Mouse (Mus musculus) ES-Bruce4 (cell line): ENCODE data around the gene Depdc1b. TPM values are rescaled to one million over a fixed set of nuclear protein-coding genes. Genes with fewer than 3 reads are reported as not detected.

Experiments
- H3K27ac ChIP-seq: 2 replicates; pipeline ENCODE4 v1.5.1; 2012; ENCODE audit warnings: low read length, inconsistent platforms; ENCODE audit not compliant: insufficient read depth
- H3K27me3 ChIP-seq: 2 replicates; pipeline ENCODE4 v1.6.1; 2012; ENCODE audit warnings: mild to moderate bottlenecking, low read length, inconsistent platforms; ENCODE audit not compliant: control insufficient read depth, poor library complexity, insufficient read depth, severe bottlenecking
- H3K36me3 ChIP-seq: 2 replicates; pipeline ENCODE4 v1.6.1; 2012; ENCODE audit warnings: inconsistent platforms, mild to moderate bottlenecking, low read length, moderate library complexity; ENCODE audit not compliant: control insufficient read depth, poor library complexity, insufficient read depth, severe bottlenecking
- H3K4me1 ChIP-seq: one replicate; pipeline ENCODE4 v1.8.1; 2011; ENCODE audit warnings: low read length; ENCODE audit not compliant: control insufficient read depth, insufficient read depth
- H3K4me3 ChIP-seq: 2 replicates; pipeline ENCODE4 v1.5.1; 2011; ENCODE audit warnings: low read depth, mild to moderate bottlenecking, low read length
- H3K9ac ChIP-seq: 2 replicates; pipeline ENCODE4 v1.6.1; 2012; ENCODE audit warnings: low read depth, mild to moderate bottlenecking, inconsistent platforms; ENCODE audit not compliant: poor library complexity, severe bottlenecking
- H3K9me3 ChIP-seq: replicated peaks from 2 replicates; pipeline ENCODE4 v1.6.1; 2012; ENCODE audit warnings: mild to moderate bottlenecking, low read length, inconsistent platforms; ENCODE audit not compliant: control insufficient read depth, poor library complexity, insufficient read depth, severe bottlenecking
- CTCF ChIP-seq: IDR thresholded peaks from one replicate; pipeline ENCODE4 v1.8.1; 2011; ENCODE audit warnings: low read depth, low read length
- EP300 ChIP-seq: IDR thresholded peaks from 2 replicates; pipeline ENCODE4 v1.6.1; 2011; ENCODE audit warnings: low read depth, low read length; ENCODE audit not compliant: insufficient read depth
- POLR2A ChIP-seq: IDR thresholded peaks from one replicate; pipeline ENCODE4 v1.8.1; 2011; ENCODE audit warnings: low read length; ENCODE audit not compliant: insufficient read depth
- polyA plus RNA-seq: library from polyadenylated mRNA; stranded (reverse); fragments of >200 nt; gene quantifications from 2 replicates; pipeline ENCODE4 v1.2.4, GENCODE M21; 2011; ENCODE audit warnings: low read depth; ENCODE audit not compliant: missing spikeins, insufficient read depth, insufficient read length

Depdc1b gene
- polyA plus RNA-seq, 1 experiment: 15.2 TPM

- no peak overlapping the region for H3K27ac ChIP-seq
- H3K4me3 ChIP-seq: no peak overlapping the region
- TF ChIP-seq EP300 (no peak), CTCF (no peak), POLR2A (no peak)
- no peaks in the 10 kb centered on the region for H3K4me1 ChIP-seq
- H3K27me3 ChIP-seq: no peaks in the 10 kb centered on the region
- H3K9ac ChIP-seq: no peak overlapping the region
- H3K9me3 ChIP-seq: no peaks in the 10 kb centered on the region
- H3K36me3 ChIP-seq: no peaks in the 10 kb centered on the region
Observed at GRCm38 (mm10) chr13:108353781-108354180, 37.6 kb downstream of the Depdc1b start.

GRCm38 (mm10) chr13:108354804-108355552 is 38.8 kb downstream of the Depdc1b start:
- Histone ChIP-seq H3K9me3 (no peaks in the 10 kb centered on the region), H3K27ac (no peak overlapping the region), H3K4me1 (no peaks in the 10 kb centered on the region), H3K9ac (no peak overlapping the region), H3K36me3 (no peaks in the 10 kb centered on the region), H3K27me3 (no peaks in the 10 kb centered on the region), H3K4me3 (no peak overlapping the region)
- TF ChIP-seq CTCF (no peak), EP300 (no peak), POLR2A (no peak)

DNA sequence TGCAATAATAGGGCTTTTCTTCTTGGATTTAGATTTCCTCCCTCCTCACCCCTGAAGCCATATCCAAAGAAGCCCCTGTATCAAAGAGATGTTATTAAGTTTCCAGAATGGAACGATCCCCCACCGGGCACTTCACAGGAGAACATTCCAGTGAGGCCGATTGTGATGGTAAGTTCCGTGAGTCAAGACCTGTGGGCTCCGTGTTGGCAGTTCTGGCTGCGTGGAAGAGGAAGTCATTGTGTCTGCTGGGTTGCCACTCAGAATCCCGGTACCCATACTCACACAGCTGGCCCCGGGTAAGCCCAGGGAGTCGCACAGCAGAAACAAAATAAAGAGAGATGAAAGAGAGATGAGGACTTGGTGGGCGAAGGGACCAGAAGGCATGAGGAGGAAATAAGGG is 41.2 kb downstream of the Depdc1b start:
- Histone ChIP-seq H3K27me3 (no peaks in the 10 kb centered on the region), H3K9ac (no peak overlapping the region), H3K4me3 (no peak overlapping the region), H3K36me3 (no peaks in the 10 kb centered on the region), H3K4me1 (no peaks in the 10 kb centered on the region), H3K27ac (no peak overlapping the region), H3K9me3 (no peaks in the 10 kb centered on the region)
- TF ChIP-seq EP300 (no peak), CTCF (no peak)

DNA sequence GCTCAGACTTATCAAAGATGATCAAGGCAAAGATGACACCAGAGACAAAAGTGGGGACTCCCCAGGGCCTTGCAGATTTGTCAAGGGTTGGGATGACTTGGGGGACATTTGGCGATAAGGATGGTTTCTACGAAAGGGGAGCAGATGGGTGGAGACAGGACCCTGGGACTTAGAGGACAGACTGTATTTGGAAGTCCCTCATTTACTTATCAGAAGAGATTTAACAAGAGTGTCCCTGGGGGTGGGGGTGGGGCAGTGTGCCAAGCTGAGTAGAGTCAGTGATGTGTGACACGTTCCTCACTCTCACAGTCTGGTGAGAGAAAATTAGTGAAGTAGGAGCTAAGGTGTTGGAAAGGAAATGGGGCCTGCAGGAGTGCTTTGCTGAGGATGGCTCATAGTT is 42.1 kb downstream of the Depdc1b start:
- no peak overlapping the region for H3K27ac ChIP-seq
- H3K4me3 ChIP-seq: no peak overlapping the region
- no peaks in the 10 kb centered on the region for H3K36me3 ChIP-seq
- no peak overlapping the region for H3K9ac ChIP-seq
- H3K4me1 ChIP-seq: no peaks in the 10 kb centered on the region
- no peaks in the 10 kb centered on the region for H3K27me3 ChIP-seq
- TF ChIP-seq EP300 (no peak), CTCF (no peak), POLR2A (no peak)
- no peaks in the 10 kb centered on the region for H3K9me3 ChIP-seq

DNA sequence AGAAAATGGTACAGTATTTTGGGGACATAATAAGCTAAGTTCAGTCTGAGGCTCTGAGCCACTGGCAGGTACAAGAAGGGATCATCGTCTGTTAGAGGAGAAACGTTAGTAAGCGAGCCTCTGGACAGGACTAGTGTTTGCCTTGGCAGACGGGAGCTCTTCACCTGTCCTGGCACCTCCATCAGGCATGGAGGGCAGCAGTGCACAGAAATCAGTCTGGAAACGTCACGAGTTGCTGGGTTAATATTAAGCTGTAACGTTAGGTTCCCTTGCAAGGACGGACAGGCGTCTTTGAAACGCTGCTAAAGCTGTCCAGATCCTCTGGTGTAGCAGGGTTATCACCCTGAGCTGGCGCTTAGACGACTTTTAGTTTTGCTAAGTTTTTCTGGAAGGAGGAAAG is 51.4 kb downstream of the Depdc1b start:
- TF ChIP-seq POLR2A: no peak
- no peak for TF ChIP-seq EP300
- TF ChIP-seq CTCF: no peak
- Histone ChIP-seq H3K4me3 (no peak overlapping the region), H3K9ac (no peak overlapping the region), H3K9me3 (no peaks in the 10 kb centered on the region), H3K27ac (no peak overlapping the region), H3K36me3 (no peaks in the 10 kb centered on the region), H3K4me1 (no peaks in the 10 kb centered on the region), H3K27me3 (no peaks in the 10 kb centered on the region)

GRCm38 (mm10) chr13:108370241-108370941 is 54.3 kb downstream of the Depdc1b start:
- TF ChIP-seq POLR2A (no peak), CTCF (no peak), EP300 (no peak)
- H3K27me3 ChIP-seq: no peaks in the 10 kb centered on the region
- H3K9ac ChIP-seq: no peak overlapping the region
- H3K27ac ChIP-seq: no peak overlapping the region
- no peaks in the 10 kb centered on the region for H3K9me3 ChIP-seq
- H3K4me1 ChIP-seq: no peaks in the 10 kb centered on the region
- H3K36me3 ChIP-seq: 0 out of 2 replicates have a peak, but pooled peaks cover 3% of the 10 kb centered on the region
- H3K4me3 ChIP-seq: no peak overlapping the region
